Mouse (Mus musculus) brain, adult 2 months (tissue): Measurements from ENCODE around the gene Pcsk7.
A peak's percentile ranks its signal among the peaks of the same experiment; 100 is the strongest.

Experiments
- DNase-seq: peaks from one replicate; pipeline ENCODE4 v3.0.0; 2011; ENCODE audit warnings: low read depth, low spot score

Gene Pcsk7

DNA sequence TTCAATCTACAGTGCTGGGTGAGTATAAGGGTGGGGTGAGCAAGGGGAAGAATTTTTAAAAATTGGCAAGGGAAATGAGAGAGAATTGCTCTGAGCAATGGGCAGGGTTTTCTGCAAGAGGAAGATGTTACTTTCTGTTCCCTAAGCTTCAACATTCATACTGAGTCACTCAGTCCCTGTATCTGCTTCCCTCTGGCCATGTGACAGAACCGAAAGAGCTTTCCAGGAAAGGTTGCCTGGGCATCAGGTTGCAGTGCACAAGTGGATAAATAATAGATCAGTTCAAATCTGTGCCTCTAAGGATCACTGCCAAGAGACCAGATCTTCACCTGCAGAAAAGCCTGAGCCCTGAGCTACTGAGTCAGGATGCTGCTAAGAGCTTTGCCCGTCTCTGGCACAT lies 55.6 kb downstream of the Pcsk7 start:
- DNase-seq: peak; percentile 69

DNA sequence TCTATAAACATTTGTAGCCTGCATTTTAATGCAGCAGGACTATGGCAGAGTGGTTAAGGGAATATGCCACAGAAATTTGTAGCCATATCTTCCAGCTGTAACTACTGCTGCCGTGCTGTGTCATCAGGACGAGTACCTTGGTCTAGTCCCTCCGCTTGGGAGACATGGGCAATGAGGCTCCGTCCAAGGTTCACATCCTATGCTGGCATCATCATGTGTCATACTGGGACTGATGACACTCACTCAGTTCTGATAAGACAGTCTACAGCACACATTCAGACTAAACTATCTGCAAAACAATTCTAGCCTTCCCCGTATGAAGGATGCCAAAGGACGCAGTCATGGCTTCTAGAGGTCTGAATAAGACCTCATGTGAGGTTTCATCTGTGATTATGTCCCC lies 57.3 kb downstream of the Pcsk7 start:
- no peak for DNase-seq

DNA sequence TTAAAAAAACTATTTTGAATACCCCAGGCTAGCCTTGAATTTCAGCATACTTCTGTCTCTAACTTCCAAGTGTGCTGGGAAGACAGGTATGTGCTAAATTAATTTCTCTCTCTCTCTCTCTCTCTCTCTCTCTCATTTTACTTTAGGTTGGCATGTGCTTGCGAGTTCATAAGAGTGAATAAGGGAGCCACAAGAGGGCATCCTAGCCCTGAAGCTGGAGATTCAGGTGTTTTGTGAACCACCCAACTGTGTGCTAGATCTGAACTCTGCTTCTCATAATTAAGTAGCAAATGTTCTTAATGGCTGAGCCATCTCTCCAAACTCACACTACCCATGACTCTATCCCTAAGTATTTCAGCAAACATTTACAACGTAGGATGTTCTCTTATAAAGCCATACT lies 70.6 kb downstream of the Pcsk7 start:
- peak; percentile 65 for DNase-seq
